Mouse (Mus musculus) adrenal gland, postnatal 10 days (tissue): Measurements from ENCODE around the gene Card14. TPM values are rescaled to one million over a fixed set of nuclear protein-coding genes. Genes with fewer than 3 reads are reported as not detected.

Experiments
- microRNA-seq: library from miRNA; unstranded; fragments of <30 nt; microRNA quantifications from one replicate; pipeline ENCODE4 v1.2.0, GENCODE M21; 2021
- total RNA-seq, 2 experiments: library from RNA; stranded (reverse); gene quantifications; 2 replicates each; pipeline ENCODE4 v1.2.3; 2021

The Card14 gene
- total RNA-seq, 2 experiments from 2014 or later = 0.30 to 0.33 TPM

Small RNAs within 50 kb of the gene (microRNA-seq; reads per million reads assigned to microRNA genes)
- 2.3 reads per million for gene Mir1932

Other genes with a start within 250 kb of the Card14 start
- gene Cbx4, start 221.5 kb upstream of the Card14 start, total RNA-seq = 100 to 1,000 TPM in 1 of 2 experiments, 10 to 100 TPM in 1; 52.0 to 133 TPM
- gene Tbc1d16, start 79.3 kb upstream of the Card14 start, total RNA-seq = 10 to 100 TPM; 19.1 to 21.8 TPM
- gene Ccdc40, start 79.2 kb upstream of the Card14 start, total RNA-seq = 1 to 10 TPM in 1 of 2 experiments, under 1 TPM in 1; 0.85 to 1.4 TPM
- 10 to 100 TPM; 78.0 to 81.5 TPM for gene Gaa, start 39.9 kb upstream of the Card14 start, total RNA-seq
- 100 to 1,000 TPM; 147 to 153 TPM for gene Eif4a3, start 7.7 kb upstream of the Card14 start, total RNA-seq
- gene Sgsh, start 47.8 kb downstream of the Card14 start, total RNA-seq = 10 to 100 TPM; 11.6 to 15.9 TPM
- gene Slc26a11, start 47.8 kb downstream of the Card14 start, total RNA-seq = 1 to 10 TPM; 6.3 to 6.6 TPM
- 10 to 100 TPM; 19.7 to 29.9 TPM for gene Rnf213, start 85.3 kb downstream of the Card14 start, total RNA-seq
- gene Endov, start 183.6 kb downstream of the Card14 start, total RNA-seq = 10 to 100 TPM; 20.0 to 25.0 TPM
- 1 to 10 TPM; 2.5 to 3.4 TPM for gene Nptx1, start 240.0 kb downstream of the Card14 start, total RNA-seq